Mouse (Mus musculus) brain, embryonic 14.5 days (tissue): ENCODE data around the gene Tulp1. TPM values are rescaled to one million over a fixed set of nuclear protein-coding genes. Genes with fewer than 3 reads are reported as not detected.
A peak's percentile ranks its signal among the peaks of the same experiment; 100 is the strongest.
"Not testable (repeated sequence)": the region's sequence is repeated elsewhere in the genome, so short reads cannot be mapped to it uniquely, and the experiment has no call there.

ENCODE experiments used
- DNase-seq: peaks from one replicate; pipeline ENCODE4 v3.0.0-alpha.2; 2011; ENCODE audit warnings: low read depth
- CTCF ChIP-seq: fragments of 200-500 bp; IDR thresholded peaks from 2 replicates; pipeline ENCODE4 v1.5.1; 2012; ENCODE audit warnings: inconsistent platforms, mild to moderate bottlenecking, moderate library complexity, borderline replicate concordance; ENCODE audit not compliant: insufficient read depth, insufficient read length; ENCODE audit errors: extremely low read depth
- POLR2A ChIP-seq: fragments of 200-500 bp; IDR thresholded peaks from 2 replicates; pipeline ENCODE4 v1.6.1; 2012; ENCODE audit warnings: mild to moderate bottlenecking, inconsistent platforms, borderline replicate concordance; ENCODE audit not compliant: poor library complexity, insufficient read depth, insufficient read length, severe bottlenecking; ENCODE audit errors: extremely low read depth
- polyA plus RNA-seq: library from polyadenylated mRNA; depleted of rRNA; stranded (reverse); fragments of >200 nt; gene quantifications from 2 replicates; pipeline ENCODE4 v1.2.3, GENCODE M21; 2012

Gene Tulp1
- polyA plus RNA-seq, 1 experiment: 1.9 TPM

GRCm38 (mm10) chr17:28347327-28347726 is 17.7 kb downstream of the Tulp1 start:
- TF ChIP-seq CTCF (no peak), POLR2A (no peak)
- no peak for DNase-seq

- TF ChIP-seq CTCF (no peak), POLR2A (no peak)
These were observed 19.1 kb downstream of the Tulp1 start for GRCm38 (mm10) chr17:28345882-28346281.

GRCm38 (mm10) chr17:28345271-28345721 is 19.7 kb downstream of the Tulp1 start:
- TF ChIP-seq CTCF (no peak), POLR2A (no peak)
- no peak for DNase-seq

More at GRCm38 (mm10) chr17:28345882-28346281, 19.1 kb downstream of the Tulp1 start:
- DNase-seq: no peak

GRCm38 (mm10) chr17:28344670-28345069 is 20.4 kb downstream of the Tulp1 start:
- no peak for TF ChIP-seq POLR2A
- no peak for DNase-seq

- no peak for DNase-seq
These were observed 20.9 kb downstream of the Tulp1 start for GRCm38 (mm10) chr17:28344050-28344607.

GRCm38 (mm10) chr17:28341091-28341490 is 23.9 kb downstream of the Tulp1 start:
- TF ChIP-seq POLR2A (no peak), CTCF (no peak)
- DNase-seq: peak; percentile 93

More at GRCm38 (mm10) chr17:28344050-28344607, 20.9 kb downstream of the Tulp1 start:
- TF ChIP-seq CTCF (no peak), POLR2A (no peak)

GRCm38 (mm10) chr17:28340578-28340977 is 24.4 kb downstream of the Tulp1 start:
- no peak for TF ChIP-seq POLR2A
- TF ChIP-seq CTCF: no peak
- DNase-seq: no peak

GRCm38 (mm10) chr17:28337547-28337946 is 27.5 kb downstream of the Tulp1 start:
- DNase-seq: no peak
- no peak for TF ChIP-seq CTCF
- no peak for TF ChIP-seq POLR2A

- TF ChIP-seq POLR2A (no peak), CTCF (no peak)
- DNase-seq: no peak
These were observed 29.8 kb downstream of the Tulp1 start for GRCm38 (mm10) chr17:28335267-28335666.

GRCm38 (mm10) chr17:28332915-28333546 is 32.0 kb downstream of the Tulp1 start:
- TF ChIP-seq CTCF (no peak), POLR2A (no peak)
- no peak for DNase-seq

- TF ChIP-seq POLR2A (no peak), CTCF (no peak)
- DNase-seq: no peak
These were observed 32.7 kb downstream of the Tulp1 start for GRCm38 (mm10) chr17:28332113-28332914.

- DNase-seq: no peak
- TF ChIP-seq POLR2A (no peak), CTCF (no peak)
These were observed 33.5 kb downstream of the Tulp1 start for GRCm38 (mm10) chr17:28331241-28332112.

GRCm38 (mm10) chr17:28330590-28330989 is 34.4 kb downstream of the Tulp1 start:
- DNase-seq: not testable (repeated sequence)
